Mouse (Mus musculus) ZHBTc4 (cell line): ENCODE results near the gene Unc93a.
"Not testable (repeated sequence)": the region's sequence is repeated elsewhere in the genome, so short reads cannot be mapped to it uniquely, and the experiment has no call there.

ENCODE experiments used
- DNase-seq: peaks from one replicate; pipeline ENCODE4 v3.0.0-alpha.2; 2011; ENCODE audit warnings: low read depth, low spot score

Unc93a gene

DNA sequence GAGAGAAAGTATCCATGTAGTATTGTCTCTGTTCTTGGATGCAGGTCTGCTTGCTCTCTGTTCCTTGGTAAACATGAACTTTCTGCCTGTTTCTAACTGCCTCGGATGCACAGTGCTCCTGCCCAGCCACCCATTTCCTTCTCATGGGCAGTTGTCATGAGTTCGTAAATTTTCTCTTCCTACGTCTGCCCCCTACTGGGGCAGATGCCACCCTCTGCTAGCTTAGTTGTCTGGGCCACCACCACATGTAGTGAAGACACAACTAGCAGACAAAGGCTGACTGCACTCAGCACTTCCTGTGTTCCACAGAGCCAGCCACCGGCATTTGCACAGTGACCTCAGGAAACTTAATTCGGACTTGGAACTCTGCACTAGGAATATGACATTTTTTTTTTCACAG, 62.4 kb downstream of the Unc93a start:
- DNase-seq = not testable (repeated sequence)

DNA sequence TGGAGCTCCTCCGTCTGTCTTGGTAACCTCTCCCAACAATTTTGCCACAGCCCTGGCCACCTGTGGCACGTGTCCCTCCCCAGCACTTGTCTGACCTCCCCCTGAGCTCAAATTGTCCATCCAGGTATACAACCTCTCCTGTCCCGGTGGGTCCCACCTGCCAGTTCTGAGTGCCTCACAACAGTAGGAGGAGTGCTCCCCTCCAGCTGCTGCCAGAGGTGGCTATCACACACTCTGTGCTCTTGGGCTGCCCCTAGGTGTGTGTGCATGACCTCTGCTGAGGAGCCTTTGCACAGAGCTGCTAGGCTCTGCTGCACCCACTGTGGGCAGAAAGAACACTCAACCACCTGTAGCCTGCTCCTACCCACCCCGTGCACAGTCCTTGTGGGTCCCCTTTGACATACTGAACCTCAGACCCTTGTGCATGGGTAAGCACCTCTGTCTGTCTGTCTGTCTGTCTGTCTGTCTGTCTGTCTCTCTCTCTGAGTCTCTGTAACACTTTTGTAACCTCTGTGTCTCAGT, 63.7 kb downstream of the Unc93a start:
- DNase-seq = not testable (repeated sequence)

GRCm38 (mm10) chr17:13062882-13063281, 68.7 kb downstream of the Unc93a start:
- not testable (repeated sequence) for DNase-seq

DNA sequence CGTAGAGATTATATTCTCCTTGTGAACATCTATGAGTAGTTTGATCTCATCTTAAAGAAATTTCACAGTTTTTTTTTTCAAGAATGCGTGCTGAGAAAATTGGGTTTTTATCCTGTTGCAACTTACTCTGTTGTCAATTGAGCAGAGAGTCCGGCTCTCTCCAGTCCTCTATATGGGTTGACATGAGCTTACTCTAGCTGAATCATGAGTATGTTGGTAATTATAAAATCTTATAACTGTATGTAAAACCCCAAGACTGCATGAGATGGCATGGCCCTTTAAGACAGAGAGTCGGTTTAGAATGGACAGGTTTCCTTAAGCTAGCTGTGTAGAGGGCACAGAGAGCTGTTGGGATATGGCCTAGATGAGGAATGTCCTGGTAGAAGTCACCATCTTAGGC, 70.8 kb downstream of the Unc93a start, which contains the start of gene Tcp10b:
Gene Tcp10b, plus strand, starts transcription at position 301 of the 400 bp plus-strand sequence.
- not testable (repeated sequence) for DNase-seq
